Mouse (Mus musculus) right cerebral cortex, postnatal 10 days (tissue): ENCODE data around the gene Etl4.

ENCODE experiments used
- DNase-seq, 2 experiments: peaks; one replicate each; pipeline ENCODE4 v3.0.0; 2021; ENCODE audit warnings: low spot score in 2 of 2

Gene Etl4

GRCm38 (mm10) chr2:20761320-20761719 is 851.7 kb downstream of the Etl4 start:
- DNase-seq = no peak

GRCm38 (mm10) chr2:20761751-20762150 is 852.2 kb downstream of the Etl4 start:
- peak in 1 of 2 experiments; percentile 32 for DNase-seq

GRCm38 (mm10) chr2:20763511-20764212 is 854.1 kb downstream of the Etl4 start:
- DNase-seq = no peak

GRCm38 (mm10) chr2:20764566-20765090 is 855.0 kb downstream of the Etl4 start:
- no peak for DNase-seq

GRCm38 (mm10) chr2:20768681-20769080 is 859.1 kb downstream of the Etl4 start:
- no peak for DNase-seq

GRCm38 (mm10) chr2:20770171-20770570 is 860.6 kb downstream of the Etl4 start:
- DNase-seq = peak in 1 of 2 experiments; percentile 2

- no peak for DNase-seq
Measured at GRCm38 (mm10) chr2:20774462-20774861, 864.9 kb downstream of the Etl4 start.

GRCm38 (mm10) chr2:20776171-20776704 is 866.7 kb downstream of the Etl4 start:
- no peak for DNase-seq

- peak; percentile 67 to 79 for DNase-seq
Measured at GRCm38 (mm10) chr2:20777931-20778330, 868.4 kb downstream of the Etl4 start.

GRCm38 (mm10) chr2:20779484-20780381 is 870.2 kb downstream of the Etl4 start:
- DNase-seq = peak; percentile 60 to 79

- DNase-seq = no peak
Measured at GRCm38 (mm10) chr2:20801236-20801890, 891.8 kb downstream of the Etl4 start.

GRCm38 (mm10) chr2:20811506-20811905 is 901.9 kb downstream of the Etl4 start:
- peak; percentile 40 to 50 for DNase-seq

- DNase-seq = no peak
Measured at GRCm38 (mm10) chr2:20813986-20814385, 904.4 kb downstream of the Etl4 start.

- DNase-seq = no peak
Measured at GRCm38 (mm10) chr2:20818226-20818625, 908.6 kb downstream of the Etl4 start.

GRCm38 (mm10) chr2:20826258-20826657 is 916.7 kb downstream of the Etl4 start:
- DNase-seq = no peak

GRCm38 (mm10) chr2:20830882-20831281 is 921.3 kb downstream of the Etl4 start:
- no peak for DNase-seq

- DNase-seq = no peak
Measured at GRCm38 (mm10) chr2:20831608-20832406, 922.2 kb downstream of the Etl4 start.

- DNase-seq = no peak
Measured at GRCm38 (mm10) chr2:20849346-20849745, 939.8 kb downstream of the Etl4 start.
